Mouse (Mus musculus) limb, embryonic 14.5 days (tissue): ENCODE measurements at regions not wholly inside any gene's neighbourhood (a gene's known extent, or its start where the extent isn't known, plus 50 kb on each side); places are given as distances from the start of the nearest gene placed in this dataset.

ENCODE experiments used
- ATAC-seq: fragments of 200-750 bp; cut with Nextera tagmentation; 2 replicates; pipeline ENCODE4 v1.8.0; 2017; ENCODE audit warnings: low read depth, moderate number of reproducible peaks, moderate TSS enrichment; ENCODE audit not compliant: low FRiP score
- DNase-seq: peaks from one replicate; pipeline ENCODE4 v3.0.0-alpha.2; 2015; ENCODE audit warnings: low spot score
- H3K27ac ChIP-seq: fragments of 300-500 bp; sonication (generic); replicated peaks from 2 replicates; pipeline ENCODE4 v1.5.1; 2014; ENCODE audit warnings: low read depth, mild to moderate bottlenecking, low read length, moderate library complexity, mixed read lengths
- H3K27me3 ChIP-seq: fragments of 300-500 bp; sonication (generic); 2 replicates; pipeline ENCODE4 v1.6.1; 2014; ENCODE audit warnings: low read length, mixed read lengths; ENCODE audit not compliant: control insufficient read depth, insufficient read depth
- H3K36me3 ChIP-seq: fragments of 300-500 bp; sonication (generic); 2 replicates; pipeline ENCODE4 v1.6.1; 2014; ENCODE audit warnings: mild to moderate bottlenecking, low read length, moderate library complexity, mixed read lengths; ENCODE audit not compliant: control insufficient read depth, insufficient read depth
- H3K4me1 ChIP-seq: fragments of 300-500 bp; sonication (generic); 2 replicates; pipeline ENCODE4 v1.6.1; 2014; ENCODE audit warnings: antibody characterized with exemption, low read length, mixed read lengths; ENCODE audit not compliant: control insufficient read depth, insufficient read depth
- H3K4me2 ChIP-seq: fragments of 300-500 bp; sonication (generic); replicated peaks from 2 replicates; pipeline ENCODE4 v1.6.1; 2014; ENCODE audit warnings: low read depth, mild to moderate bottlenecking, low read length, moderate library complexity; ENCODE audit not compliant: severe bottlenecking
- H3K4me3 ChIP-seq: fragments of 300-500 bp; sonication (generic); replicated peaks from 2 replicates; pipeline ENCODE4 v1.5.1; 2014; ENCODE audit warnings: low read length
- H3K9ac ChIP-seq: fragments of 300-500 bp; sonication (generic); 2 replicates; pipeline ENCODE4 v1.6.1; 2014; ENCODE audit warnings: mild to moderate bottlenecking, low read depth, low read length, moderate library complexity; ENCODE audit not compliant: severe bottlenecking
- H3K9me3 ChIP-seq: fragments of 300-500 bp; sonication (generic); 2 replicates; pipeline ENCODE4 v1.6.1; 2016; ENCODE audit warnings: low read length; ENCODE audit not compliant: control insufficient read depth
- POLR2A ChIP-seq: fragments of 200-500 bp; IDR thresholded peaks from 2 replicates; pipeline ENCODE4 v1.8.0; 2012; ENCODE audit warnings: inconsistent platforms, mild to moderate bottlenecking, moderate library complexity, borderline replicate concordance; ENCODE audit not compliant: insufficient read depth, insufficient read length; ENCODE audit errors: extremely low read depth
- WGBS: fragments of 180-500 bp; shearing (Covaris S2); extraction: QIAGEN DNeasy Blood & Tissue Kit; methylation state at CpG from one replicate; pipeline ENCODE4 v1.1.7; 2014; 5-methylcytosine and 5-hydroxymethylcytosine counted together

GRCm38 (mm10) chr2:77336810-77337209, 56.4 kb upstream of the Sestd1 start:
- DNase-seq, result no peak
- Histone ChIP-seq H3K4me2 (no peak overlapping the region), H3K4me3 (no peak overlapping the region), H3K4me1 (peaks cover 10% of the 10 kb centered on the region; the same call in 1 of the 2 replicates), H3K9ac (no peak overlapping the region), H3K36me3 (no peaks in the 10 kb centered on the region), H3K27me3 (no peaks in the 10 kb centered on the region), H3K27ac (no peak overlapping the region), H3K9me3 (no peaks in the 10 kb centered on the region)
- no peak for ATAC-seq
- no peak for TF ChIP-seq POLR2A
- 83% methylated on average over 3 of the region's 3 CpGs for WGBS

- DNase-seq, result peak; percentile 75
- H3K27ac ChIP-seq, result peak overlapping the region; percentile 21; the same call in 1 of the 2 replicates
- 24% methylated on average over 9 of the region's 9 CpGs for WGBS
- H3K4me1 ChIP-seq, result peaks cover 10% of the 10 kb centered on the region; the same call in 1 of the 2 replicates
- no peak for TF ChIP-seq POLR2A
- no peaks in the 10 kb centered on the region for H3K36me3 ChIP-seq
- H3K4me3 ChIP-seq, result no peak overlapping the region
- no peaks in the 10 kb centered on the region for H3K27me3 ChIP-seq
- no peaks in the 10 kb centered on the region for H3K9me3 ChIP-seq
- H3K9ac ChIP-seq, result no peak overlapping the region
- H3K4me2 ChIP-seq, result no peak overlapping the region
- ATAC-seq, result peak; percentile 80; the same call in 1 of the 2 replicates
Observed at GRCm38 (mm10) chr2:77334706-77335105, 54.3 kb upstream of the Sestd1 start.

GRCm38 (mm10) chr2:77333394-77334079, 53.1 kb upstream of the Sestd1 start:
- Histone ChIP-seq H3K27me3 (no peaks in the 10 kb centered on the region), H3K4me2 (no peak overlapping the region), H3K9ac (no peak overlapping the region), H3K4me1 (peaks cover 10% of the 10 kb centered on the region; the same call in 1 of the 2 replicates), H3K4me3 (no peak overlapping the region), H3K9me3 (no peaks in the 10 kb centered on the region), H3K27ac (no peak overlapping the region), H3K36me3 (no peaks in the 10 kb centered on the region)
- DNase-seq (no peak), ATAC-seq (no peak)
- WGBS, result 75% methylated on average over 8 of the region's 8 CpGs
- TF ChIP-seq POLR2A, result no peak
